Mouse (Mus musculus): ENCODE measurements around the gene Ube2h. TPM values are rescaled to one million over a fixed set of nuclear protein-coding genes. Genes with fewer than 3 reads are reported as not detected.
"Not testable (repeated sequence)": the region's sequence is repeated elsewhere in the genome, so short reads cannot be mapped to it uniquely, and the experiment has no call there.

Gene Ube2h
- total RNA-seq, 1 experiment from 2014 or later: 124 TPM

DNA sequence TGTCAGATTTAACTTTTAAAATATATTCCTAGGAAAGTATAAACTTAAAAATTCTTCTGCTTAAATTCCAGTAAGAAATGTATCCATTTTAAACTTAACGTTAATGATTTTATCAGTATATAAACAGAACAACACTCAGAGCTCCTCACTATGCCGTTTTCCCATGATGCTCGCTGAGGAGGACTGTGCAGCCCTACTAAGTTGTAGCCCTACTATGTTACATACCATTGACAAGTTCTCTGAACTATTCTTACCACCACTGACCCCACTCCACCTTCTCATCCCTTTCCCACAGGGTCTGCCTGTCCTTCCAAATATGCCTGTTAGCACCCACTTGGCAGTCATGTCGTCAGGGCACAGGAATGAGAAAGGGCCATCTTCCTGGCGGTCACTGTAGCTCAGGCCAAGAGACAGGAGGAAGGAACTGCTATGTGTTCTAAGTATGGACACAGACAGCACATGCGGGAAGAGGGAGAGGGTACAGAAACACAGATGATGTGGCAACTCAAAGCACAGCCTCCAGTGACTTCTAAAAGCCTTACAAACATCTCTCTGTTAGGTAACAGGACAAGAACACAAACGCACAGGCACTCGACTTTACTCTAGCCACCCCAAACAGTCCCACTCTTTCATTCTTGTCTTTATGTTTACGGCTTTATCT lies 60.9 kb downstream of the Ube2h start:
- DNase-seq: no peak

DNA sequence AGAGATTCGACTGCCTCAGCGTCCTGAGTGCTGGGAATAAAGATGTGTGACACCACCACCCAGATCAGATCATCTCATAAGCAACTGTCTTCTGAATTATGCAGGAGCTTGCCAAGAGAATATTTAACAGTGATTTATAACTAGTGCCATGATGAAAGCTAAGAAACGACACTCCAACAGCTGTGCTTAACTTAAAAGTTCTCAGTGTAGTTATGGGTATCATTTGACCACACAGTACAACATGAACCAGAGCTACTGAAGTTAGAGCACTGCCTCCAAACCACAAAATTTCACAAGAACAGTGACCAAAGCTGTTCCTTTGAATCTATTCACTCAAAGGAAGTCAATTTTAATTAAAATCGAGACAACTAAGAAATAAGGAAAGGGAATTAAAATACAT lies 61.4 kb downstream of the Ube2h start:
- DNase-seq: no peak

DNA sequence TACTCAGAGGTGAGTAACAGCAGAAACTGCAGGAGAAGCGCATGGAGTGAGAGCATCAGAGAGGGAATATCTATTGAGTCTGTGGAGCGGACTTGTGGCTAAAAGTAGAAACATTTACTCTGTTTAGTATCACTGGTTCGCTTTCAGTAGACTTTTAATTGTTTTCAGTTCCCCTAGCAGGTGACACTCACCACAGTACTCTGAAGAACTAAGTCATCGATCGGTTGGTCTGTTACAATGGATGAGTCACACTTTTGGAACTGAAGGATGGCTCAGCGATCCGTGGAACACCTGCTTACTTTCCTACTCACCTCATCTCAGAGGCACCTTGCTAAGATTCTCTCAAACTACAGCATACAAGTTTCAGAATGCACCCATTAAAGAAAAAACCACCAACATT lies 64.2 kb downstream of the Ube2h start:
- DNase-seq: no peak

DNA sequence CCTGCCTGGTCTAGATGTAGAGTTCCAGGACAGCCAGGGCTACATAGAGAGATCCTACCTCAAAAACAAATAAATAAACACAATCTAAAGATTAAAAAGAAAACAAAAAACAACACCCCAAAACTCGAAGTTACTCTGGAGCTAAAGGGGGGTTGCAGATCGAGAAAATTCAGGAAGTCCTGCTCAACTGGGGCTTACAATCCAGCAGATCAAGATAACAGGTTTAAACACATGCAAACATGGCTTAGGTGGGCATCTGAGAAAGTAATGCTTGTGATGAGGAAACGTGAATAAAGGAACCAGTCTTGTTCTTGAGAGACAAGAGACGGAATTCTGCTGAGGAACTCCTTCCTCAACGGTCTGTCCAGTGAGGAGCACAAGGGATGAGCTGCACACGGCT lies 65.1 kb downstream of the Ube2h start:
- DNase-seq: no peak

DNA sequence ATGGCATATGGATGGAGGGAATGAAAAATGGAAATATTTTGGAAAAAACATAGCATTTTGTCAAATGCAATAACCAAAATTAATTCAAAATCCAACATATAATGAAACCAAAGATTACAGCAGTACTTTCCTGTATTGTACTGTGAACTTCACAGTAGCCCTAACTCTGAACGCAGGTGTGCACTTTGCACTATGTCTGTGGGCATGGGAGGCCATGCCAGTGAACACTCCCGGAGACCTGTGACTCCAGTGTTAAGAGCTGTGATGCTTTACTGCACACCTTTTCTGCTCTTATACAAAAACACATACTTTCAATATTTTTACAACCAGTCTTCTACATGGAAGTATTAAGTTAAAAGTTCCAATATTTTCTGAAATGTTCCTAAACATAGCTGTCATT lies 66.3 kb downstream of the Ube2h start:
- no peak for DNase-seq

DNA sequence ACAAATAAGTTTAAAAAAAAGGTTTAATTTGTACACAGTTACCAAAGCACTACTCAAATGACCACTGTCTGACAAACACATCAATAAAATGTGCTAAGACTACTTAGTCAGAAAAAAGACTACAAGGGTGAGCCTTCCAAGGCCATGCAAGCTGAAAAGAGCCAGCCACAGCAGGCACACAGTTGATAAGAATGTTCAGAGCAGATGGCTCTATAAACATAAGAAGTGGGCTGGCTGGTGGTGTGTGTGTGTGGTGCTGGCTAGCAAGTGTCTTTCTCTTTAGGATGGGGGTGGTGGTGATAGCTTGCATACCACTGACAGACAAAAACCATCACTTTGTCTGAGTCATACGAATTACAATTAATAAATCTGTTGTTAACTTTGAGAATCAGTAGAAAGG lies 67.8 kb downstream of the Ube2h start:
- DNase-seq: peak; percentile 29

DNA sequence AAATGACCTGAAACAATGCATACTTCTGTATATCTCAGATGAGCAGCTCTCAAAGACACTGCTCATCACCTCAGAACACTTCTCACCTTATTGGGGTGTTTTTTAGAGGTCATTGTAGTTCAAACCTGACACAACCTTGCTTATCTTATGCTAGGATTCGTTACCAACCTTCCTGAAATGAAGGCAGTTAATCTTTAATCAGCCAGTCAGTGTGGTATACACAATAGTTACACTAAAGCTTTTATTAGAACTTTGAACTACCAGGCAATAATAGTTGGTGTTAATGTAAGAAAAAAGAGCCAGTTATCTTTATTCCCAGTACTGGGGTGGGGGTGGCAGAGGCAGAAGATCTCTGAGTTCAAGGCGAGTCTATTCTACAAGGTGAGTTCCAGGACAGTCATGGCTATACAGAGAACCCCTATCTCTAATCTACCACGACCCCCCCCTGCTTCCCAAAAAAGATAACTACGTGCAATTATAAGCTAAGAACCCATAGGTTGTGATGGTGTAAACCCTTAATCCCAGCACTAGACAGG lies 72.5 kb downstream of the Ube2h start:
- DNase-seq: no peak

DNA sequence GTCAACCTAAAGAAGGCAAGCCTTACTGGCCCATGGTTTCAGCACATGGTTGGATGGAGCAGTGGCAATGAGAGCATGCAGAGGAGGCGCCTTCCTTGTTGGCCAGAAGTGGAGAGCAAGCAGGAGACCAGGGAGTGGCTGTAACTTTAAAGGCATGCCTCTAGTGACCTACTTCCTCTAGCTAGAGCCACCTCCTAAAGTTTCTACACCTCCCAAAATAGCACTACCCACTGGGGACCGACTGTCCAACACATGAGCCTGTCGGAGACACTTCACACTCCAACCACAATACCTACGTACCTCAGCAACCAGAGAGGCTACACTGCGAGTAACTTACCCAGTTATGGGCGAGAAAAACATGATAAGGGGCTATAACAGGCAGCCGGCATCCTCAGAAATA lies 74.1 kb downstream of the Ube2h start:
- DNase-seq: no peak

DNA sequence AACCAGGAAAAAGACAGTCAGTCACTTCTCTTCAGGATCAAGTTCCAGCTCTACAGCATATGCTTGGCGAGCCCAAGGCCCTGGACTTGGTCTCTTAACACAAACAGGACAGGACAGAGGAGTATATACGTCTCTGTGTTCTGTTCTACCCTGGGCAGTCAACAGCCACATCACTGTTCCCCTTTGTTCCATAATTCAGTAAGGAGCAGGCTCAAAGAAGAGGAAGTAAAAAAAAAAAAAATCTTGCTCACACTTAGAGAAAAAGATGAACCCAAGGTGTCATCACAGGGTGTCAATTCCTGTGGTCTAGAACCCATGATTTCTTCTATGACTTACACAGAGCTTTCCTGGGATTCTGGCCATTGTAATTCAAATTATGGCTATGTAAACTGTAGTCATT lies 75.4 kb downstream of the Ube2h start:
- DNase-seq: no peak

DNA sequence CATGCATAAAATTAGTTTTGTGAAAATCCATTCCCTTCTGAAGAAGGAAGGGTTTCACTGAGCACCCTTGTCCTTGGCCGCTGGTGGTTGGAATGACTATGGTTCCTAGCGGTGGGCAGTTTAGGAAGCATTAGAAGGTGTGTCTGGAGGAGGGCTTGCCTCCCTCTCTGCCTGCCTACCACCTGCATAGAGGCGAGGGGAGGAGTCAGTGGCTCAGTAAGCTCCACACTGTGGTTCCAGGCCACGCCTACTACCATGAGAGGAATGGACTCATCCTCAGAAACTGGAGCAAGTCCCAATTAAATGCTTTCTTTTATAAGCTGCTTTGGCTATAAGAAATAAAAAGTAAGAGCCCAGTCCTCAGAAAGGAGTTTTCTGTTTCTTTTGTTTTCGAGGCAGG lies 76.0 kb downstream of the Ube2h start:
- DNase-seq: no peak

DNA sequence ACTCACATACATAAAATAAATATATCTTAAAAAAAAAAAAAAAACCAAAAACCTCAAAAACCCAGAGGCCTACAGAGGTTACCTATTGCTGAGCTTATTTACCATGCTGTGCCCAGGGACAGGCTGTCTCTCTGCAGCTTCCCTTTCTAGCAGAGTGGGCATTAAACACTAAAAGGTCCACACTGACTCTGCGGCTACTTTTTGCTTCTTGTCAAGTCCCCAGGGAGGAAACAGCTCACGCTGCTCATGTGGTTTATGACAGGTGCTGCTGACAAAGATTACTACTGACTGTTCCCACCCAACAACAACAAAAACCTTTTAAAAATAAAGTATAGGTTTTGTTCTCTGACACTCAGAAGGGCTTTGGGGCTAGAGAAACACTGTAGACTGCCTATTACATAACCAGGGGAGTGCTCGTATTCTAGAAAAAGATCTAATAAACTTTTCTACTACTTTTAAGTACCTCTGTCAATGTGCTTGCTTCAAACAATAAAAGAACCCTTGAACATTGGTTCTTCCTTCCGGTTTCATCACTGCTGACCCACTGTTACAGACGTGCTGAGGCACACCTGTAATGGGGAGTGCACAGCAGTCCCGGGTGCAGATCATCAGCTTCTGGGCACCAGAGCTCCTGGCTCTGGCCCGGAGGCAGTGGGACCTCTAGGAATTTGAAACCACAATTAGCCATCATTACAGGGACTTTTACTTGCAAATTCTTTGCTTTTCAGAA lies 77.2 kb downstream of the Ube2h start:
- DNase-seq: no peak

DNA sequence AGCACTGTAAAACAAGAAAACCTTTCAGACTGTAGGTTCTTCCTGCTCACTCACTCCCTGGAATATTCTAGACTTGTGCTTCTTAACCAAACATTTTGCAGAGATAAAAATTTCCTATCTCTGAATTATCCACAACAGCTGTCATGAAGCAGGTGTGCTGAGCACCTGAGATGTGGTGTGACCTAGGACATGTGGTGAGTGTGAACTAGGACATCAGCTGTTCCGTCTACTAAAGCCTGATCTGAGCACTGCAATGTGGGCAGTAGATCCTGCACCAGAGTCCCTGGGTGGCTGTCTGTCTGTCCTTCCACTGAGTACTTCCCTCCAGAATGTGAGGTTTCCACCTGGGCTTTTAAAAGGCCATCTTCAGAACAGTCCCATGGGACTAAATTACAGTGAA lies 79.6 kb downstream of the Ube2h start:
- DNase-seq: no peak

DNA sequence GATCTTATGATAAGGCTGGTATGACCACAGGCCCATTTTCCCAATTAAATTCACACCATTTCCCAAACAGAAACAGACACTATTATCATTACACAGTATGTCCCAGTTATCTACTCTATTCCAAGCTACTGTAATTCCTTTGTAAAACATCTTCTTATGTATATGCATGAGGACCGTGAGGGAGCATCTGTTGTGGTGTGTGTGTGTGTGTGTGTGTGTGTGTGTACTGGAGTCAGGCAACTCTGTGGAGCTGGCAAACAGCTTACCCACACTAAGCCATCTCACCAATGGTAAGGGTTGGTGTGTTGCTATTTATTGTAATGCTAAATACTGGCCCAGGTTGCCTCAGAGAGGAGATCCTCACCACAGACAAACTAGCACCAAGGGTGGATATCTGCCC lies 82.0 kb downstream of the Ube2h start:
- no peak for DNase-seq

DNA sequence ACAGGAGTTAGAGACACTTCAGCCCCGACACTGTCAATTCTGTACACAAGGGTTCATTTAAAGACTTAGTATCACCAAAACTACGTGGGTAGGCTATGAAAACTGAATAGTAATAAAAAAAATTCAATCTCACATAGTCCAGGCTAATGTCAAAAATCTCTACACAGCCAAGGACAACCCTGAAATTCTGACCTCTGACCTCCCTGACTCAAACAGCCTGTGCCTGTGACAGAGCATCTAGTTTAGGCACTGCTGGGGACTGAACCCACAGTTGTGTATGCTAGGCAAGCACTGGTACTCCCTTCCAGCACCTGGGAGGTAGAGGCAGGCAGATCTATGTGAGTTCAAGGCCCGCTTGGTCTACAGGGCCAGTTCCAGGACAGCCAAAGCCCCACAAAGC lies 86.8 kb downstream of the Ube2h start:
- DNase-seq: peak; percentile 40

DNA sequence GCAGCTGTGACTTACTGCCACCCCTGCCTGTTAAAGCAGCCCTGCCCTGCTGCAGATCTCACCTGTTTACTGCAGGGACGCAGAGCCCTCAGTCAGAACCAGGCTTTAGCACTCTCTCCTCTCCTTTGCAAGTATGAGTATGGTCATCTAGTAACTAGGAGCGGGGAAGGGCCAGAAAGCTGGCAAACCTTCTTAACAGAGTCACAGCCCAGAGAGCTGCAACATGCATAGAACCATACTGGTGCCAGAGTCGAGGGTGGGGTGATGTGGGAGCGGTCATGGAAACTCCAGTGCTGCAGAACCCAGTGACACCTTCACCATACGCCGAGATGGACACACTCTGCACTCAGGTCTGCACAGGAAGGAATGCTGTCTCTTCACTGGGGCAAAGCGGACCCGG lies 91.9 kb downstream of the Ube2h start:
- DNase-seq: peak; percentile 9

DNA sequence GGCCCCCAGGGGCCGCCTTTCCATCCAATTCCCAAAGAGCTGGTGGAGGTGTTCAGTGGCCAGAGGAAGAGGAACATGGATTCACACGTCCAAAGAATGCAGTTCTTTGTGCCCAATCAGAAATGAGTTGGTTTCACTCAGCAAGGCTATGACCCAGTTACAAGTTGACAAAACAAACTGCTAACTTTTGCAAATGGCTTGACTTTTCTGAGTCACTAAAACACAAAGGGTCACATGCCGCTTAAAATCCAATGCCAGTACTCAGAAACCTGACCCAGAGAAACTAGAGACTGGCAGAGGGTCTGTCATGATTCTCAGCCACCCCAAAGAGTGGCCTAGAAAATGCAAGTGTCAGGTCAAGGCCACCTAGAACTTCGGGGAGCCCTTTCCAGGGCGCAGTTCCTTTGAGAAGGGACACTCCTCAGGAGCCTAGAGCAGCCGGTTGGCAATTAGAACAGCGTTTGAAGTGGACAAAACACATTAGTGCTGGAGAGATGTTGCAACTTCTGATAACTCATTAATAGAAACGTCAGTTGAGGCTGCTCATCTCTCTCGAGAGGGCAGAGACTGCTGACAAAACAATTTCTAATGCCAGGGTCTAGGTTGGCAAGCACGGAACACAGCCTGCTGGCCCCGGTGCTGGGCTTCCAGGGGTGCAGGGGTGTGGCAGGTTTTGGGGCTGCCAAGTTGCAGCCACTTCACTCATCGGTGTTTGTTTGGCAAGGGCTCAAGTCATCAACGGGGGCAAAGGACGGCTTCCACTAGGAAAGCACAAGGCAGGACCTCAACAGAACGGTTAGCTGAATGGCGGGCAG lies 92.5 kb downstream of the Ube2h start:
- DNase-seq: peak; percentile 59

DNA sequence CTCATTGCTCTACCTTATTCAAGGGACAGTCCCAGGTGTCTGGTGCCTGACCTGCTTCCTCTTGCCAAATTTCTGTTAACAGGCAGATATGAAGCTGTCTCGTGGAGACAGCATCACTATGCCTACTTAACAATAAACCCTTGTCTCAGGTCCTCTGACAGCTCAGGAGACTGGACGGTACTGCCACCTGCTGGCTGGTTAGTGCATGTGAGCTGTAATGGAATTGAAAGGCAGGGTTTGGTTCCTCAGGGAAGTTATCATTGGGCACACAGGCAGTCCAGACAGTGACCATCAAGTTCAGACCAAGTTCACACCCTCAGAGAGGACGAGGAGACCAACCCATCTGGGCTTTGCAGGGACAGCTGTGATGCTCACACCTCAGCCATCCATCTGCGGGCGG lies 93.6 kb downstream of the Ube2h start:
- DNase-seq: peak; percentile 84

DNA sequence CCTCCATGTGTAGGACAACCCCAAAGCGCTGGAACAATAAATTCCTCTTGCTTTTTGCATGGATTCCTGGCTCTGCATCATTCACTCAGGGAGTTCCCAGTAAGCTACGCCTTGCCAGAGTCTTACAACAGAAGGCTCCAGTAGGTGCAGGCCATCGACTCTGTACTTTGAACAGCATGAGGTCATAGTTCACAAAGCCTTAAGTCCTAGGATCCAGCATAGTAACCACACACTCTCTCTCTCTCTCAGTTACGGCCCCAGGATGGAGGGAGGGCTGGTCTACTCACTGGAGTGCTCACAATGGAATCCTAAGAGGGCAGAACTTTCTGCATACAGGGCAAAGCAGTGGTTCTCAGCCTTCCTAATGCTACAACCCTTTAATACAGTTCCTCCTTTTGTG lies 95.5 kb downstream of the Ube2h start:
- no peak for DNase-seq

DNA sequence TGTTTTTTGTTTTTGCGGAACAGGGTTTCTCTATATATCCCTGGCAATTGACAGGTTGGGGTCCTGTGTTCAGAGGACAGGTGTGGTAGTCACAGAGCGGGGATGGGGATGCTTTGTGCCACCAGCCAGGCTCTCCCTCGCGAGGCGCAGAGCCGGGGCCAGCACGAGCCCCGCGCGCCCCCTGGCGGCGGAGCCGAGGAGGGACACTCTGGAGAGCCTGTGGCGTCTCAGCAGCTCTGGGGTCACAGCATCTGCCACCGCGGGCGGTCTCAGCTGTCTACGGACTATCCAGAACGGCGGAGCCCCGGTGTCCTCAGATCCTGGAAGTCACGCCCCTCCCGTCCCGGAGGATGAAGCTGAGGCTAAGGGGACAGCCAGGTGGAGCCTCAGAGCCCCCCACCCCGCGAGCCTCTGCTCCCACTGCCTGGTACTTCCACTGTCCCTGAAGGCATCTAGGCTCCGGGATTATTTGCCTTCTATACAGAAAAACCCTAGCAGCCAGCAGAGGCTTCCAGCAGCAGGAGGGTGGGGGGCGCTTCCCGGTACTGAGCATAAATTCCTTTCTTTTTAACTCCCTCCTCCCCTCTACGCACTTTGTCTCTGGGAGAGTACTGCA lies 98.6 kb downstream of the Ube2h start:
- peak; percentile 89 for DNase-seq

DNA sequence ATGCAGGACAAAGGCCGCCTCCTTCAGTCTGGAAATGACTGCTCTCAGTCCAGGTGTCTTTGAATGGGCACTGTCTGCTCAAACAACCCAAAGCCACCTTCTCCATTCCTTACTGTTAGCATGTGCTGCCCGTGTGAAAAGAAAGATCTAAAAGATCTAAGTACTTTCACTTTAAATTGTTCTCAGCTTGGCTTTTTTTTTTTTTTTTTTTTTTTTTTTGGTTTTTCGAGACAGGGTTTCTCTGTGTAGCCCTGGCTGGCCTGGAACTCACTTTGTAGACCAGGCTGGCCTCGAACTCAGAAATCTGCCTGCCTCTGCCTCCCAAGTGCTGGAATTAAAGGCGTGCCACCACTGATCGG lies 99.2 kb downstream of the Ube2h start:
- not testable (repeated sequence) for DNase-seq

DNA sequence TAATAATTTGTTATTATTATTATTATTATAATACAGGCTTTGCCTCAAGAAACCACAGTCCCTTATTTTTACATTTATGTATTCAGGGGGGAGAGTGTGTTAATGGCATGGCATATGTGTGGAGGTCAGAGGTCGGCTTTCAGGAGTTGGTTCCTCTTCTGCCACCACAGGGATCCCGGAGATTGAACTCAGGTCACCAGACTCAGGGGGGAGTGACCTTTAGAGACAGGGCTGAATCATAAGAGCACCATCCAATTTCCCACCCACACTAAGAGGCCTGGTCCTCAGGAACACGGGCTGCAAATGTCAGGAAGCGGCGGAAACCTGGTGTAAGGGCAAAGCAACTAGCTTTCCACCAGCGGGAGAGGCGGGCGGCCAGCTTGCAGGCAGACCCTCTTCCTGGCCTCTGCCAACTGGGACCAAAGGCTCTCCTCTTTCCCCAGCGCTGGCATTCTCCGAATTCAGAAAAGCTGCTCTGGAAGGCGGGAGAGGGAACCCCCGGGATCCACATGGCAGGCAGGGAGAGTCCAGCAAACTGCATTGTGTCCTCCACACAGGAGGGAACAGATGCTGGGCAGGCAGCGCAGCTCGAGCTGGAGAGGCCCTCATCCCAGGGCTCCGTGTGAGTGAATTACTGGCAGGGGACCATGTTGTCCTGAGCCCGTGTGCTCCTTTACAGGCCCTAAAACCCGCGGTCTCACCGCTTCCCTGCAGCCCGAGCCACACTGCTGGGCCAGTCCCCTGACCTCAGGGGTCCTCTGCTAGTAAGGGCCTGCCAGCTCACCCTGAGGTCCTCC lies 99.8 kb downstream of the Ube2h start:
- peak; percentile 14 for DNase-seq

DNA sequence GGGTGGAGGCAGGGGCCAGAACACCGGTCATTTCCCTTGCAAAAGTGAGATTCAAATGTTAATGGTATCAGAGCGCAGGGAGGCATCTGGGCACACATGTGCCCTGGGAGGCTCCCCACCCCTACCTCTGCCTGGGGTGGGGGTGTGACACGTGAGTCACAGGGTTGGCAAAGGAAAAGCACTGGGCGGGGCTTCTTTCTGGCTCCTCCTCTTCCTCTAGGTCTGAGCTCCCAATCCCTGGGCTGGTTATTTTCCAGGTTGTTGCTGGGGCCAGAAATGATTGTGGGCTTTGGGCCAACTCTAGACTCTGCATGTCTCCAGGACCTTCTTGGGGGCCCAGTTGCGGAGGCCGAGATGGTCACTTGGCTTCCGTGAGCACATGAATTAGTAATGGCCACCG lies 108.2 kb downstream of the Ube2h start:
- peak; percentile 44 for DNase-seq
